19 mouse cellular contexts compared by ENCODE assay signal in the genomic region with DNA sequence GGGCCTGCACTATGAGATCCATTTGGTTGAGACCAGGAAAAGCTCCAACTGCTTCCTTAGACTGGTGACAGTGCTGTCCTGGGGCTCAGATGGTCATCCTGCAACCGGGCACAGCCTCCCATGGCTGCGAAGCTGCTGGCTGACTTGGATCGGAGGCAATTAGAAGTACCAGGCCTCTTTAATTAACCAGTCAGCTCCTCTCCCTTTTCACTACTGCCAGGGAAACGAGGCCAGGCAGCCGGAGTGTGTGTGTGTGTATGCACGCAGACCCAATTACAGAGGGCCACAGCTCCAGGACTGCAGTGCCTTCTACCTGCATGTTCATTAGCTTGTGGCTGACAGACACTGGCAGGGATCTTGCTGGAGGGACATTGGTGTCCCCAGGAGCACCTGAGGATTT. TPM values are rescaled to one million over a fixed set of nuclear protein-coding genes. Genes with fewer than 3 reads are reported as not detected.
DNase-seq lines count a peak whose midpoint lies in the region; ATAC-seq and TF ChIP-seq lines count a peak whose summit lies in the region.
"Had no signal": no experiment of that assay in that cellular context is flagged by ENCODE, and none has a peak within 500 bp of the region (broad histone marks: within the 10 kb centered on the region; RNA-seq: fewer than 3 reads in every experiment).

No protein-coding gene starts in this region.

- TF ChIP-seq CTCF in brain, embryonic 14.5 days (IDR thresholded peaks at IDR 0.05; ENCODE audit: borderline replicate concordance, extremely low read depth, insufficient read depth, insufficient read length): no peak
- TF ChIP-seq CTCF in stomach, postnatal 0 days (IDR thresholded peaks at IDR 0.05; ENCODE audit: low read depth): no peak

- H3K4me3 ChIP-seq in forebrain, embryonic 14.5 days (ENCODE audit: low read depth, low read length): no peak overlapping the region
- H3K4me3 ChIP-seq in midbrain, embryonic 14.5 days (replicated peaks; ENCODE audit: low read depth, low read length): no peak overlapping the region
- no peak overlapping the region for H3K4me3 ChIP-seq in stomach, postnatal 0 days (ENCODE audit: low read depth, low read length)
- H3K4me3 ChIP-seq: embryonic facial prominence, embryonic 12.5 days; heart, embryonic 10.5 days; limb, embryonic 15.5 days; neural tube, embryonic 12.5 days; stomach, embryonic 15.5 days had no signal

- 0 out of 2 replicates have a peak overlapping the region, but pooled peaks have one; percentile 14 for H3K27ac ChIP-seq in forebrain, embryonic 14.5 days (ENCODE audit: low read depth, low read length)
- H3K27ac ChIP-seq in midbrain, embryonic 14.5 days (replicated peaks; ENCODE audit: low read depth, low read length): no peak overlapping the region
- no peak overlapping the region for H3K27ac ChIP-seq in stomach, postnatal 0 days (replicated peaks)
- H3K27ac ChIP-seq: embryonic facial prominence, embryonic 12.5 days; heart, embryonic 10.5 days; limb, embryonic 15.5 days; neural tube, embryonic 12.5 days; stomach, embryonic 15.5 days had no signal

- H3K36me3 ChIP-seq in forebrain, embryonic 14.5 days (ENCODE audit: control insufficient read depth, insufficient read depth, low read length): no peaks in the 10 kb centered on the region
- H3K36me3 ChIP-seq in midbrain, embryonic 14.5 days (ENCODE audit: control insufficient read depth, insufficient read depth, low read length): no peaks in the 10 kb centered on the region
- H3K36me3 ChIP-seq in stomach, postnatal 0 days (ENCODE audit: control insufficient read depth, insufficient read depth, low read length): no peaks in the 10 kb centered on the region
- H3K36me3 ChIP-seq: embryonic facial prominence, embryonic 12.5 days; heart, embryonic 10.5 days; limb, embryonic 15.5 days; neural tube, embryonic 12.5 days; stomach, embryonic 15.5 days had no signal

- no peak for TF ChIP-seq EP300 in stomach, postnatal 0 days (optimal IDR thresholded peaks at IDR 0.05)

- intact Hi-C loops in gastrocnemius, postnatal 14 days (cut with DNase I; ENCODE audit: low total_unique reads): no loop called here

- H3K9ac ChIP-seq in forebrain, embryonic 14.5 days (ENCODE audit: low read length): no peak overlapping the region; the same call in 1 of the 2 replicates
- no peak overlapping the region for H3K9ac ChIP-seq in midbrain, embryonic 14.5 days (replicated peaks; ENCODE audit: low read length)
- no peak overlapping the region for H3K9ac ChIP-seq in stomach, postnatal 0 days (ENCODE audit: low read length)
- H3K9ac ChIP-seq: embryonic facial prominence, embryonic 12.5 days; limb, embryonic 15.5 days; liver, postnatal 0 days; neural tube, embryonic 12.5 days; stomach, embryonic 15.5 days had no signal

- H3K9me3 ChIP-seq in forebrain, embryonic 14.5 days (replicated peaks; ENCODE audit: control insufficient read depth, low read length): no peaks in the 10 kb centered on the region
- H3K9me3 ChIP-seq in midbrain, embryonic 14.5 days (ENCODE audit: control insufficient read depth, low read length): no peaks in the 10 kb centered on the region
- H3K9me3 ChIP-seq in stomach, postnatal 0 days (ENCODE audit: control insufficient read depth, low read length): no peaks in the 10 kb centered on the region
- H3K9me3 ChIP-seq: embryonic facial prominence, embryonic 12.5 days; heart, embryonic 10.5 days; limb, embryonic 15.5 days; stomach, embryonic 15.5 days had no signal

- WGBS in forebrain, embryonic 14.5 days: 24% methylated on average over 6 of the region's 6 CpGs
- WGBS in midbrain, embryonic 14.5 days: 47% methylated on average over 6 of the region's 6 CpGs
- WGBS in stomach, postnatal 0 days: 88% methylated on average over 6 of the region's 6 CpGs

- no peak for TF ChIP-seq POLR2A in brain, embryonic 14.5 days (IDR thresholded peaks at IDR 0.05; ENCODE audit: borderline replicate concordance, extremely low read depth, insufficient read depth, insufficient read length, poor library complexity, severe bottlenecking)

- peak; percentile 24 to 33 for DNase-seq in layer of hippocampus, adult 8-10 months (ENCODE audit: low spot score in 2 of 2)
- no peak for DNase-seq in layer of hippocampus, postnatal 25 days (ENCODE audit: extremely low spot score in 1 of 2, low spot score in 1 of 2)
- peak; percentile 85 for DNase-seq in brain, embryonic 14.5 days (ENCODE audit: low read depth)
- peak; percentile 66 for DNase-seq in forebrain, embryonic 14.5 days (ENCODE audit: low spot score)
- peak; percentile 47 for DNase-seq in midbrain, embryonic 14.5 days
- DNase-seq in gastrocnemius, postnatal 14 days: no peak
- DNase-seq in urinary bladder, postnatal 14 days (ENCODE audit: low spot score): no peak
- DNase-seq in stomach, postnatal 0 days (ENCODE audit: low spot score): no peak
- DNase-seq: heart, postnatal 14 days; liver, postnatal 0 days; lung, postnatal 36 days; spleen, adult 18-20 months; thymus, postnatal 25 days had no signal

- H3K27me3 ChIP-seq in forebrain, embryonic 14.5 days (replicated peaks; ENCODE audit: control insufficient read depth, insufficient read depth, low read length): no peaks in the 10 kb centered on the region
- H3K27me3 ChIP-seq in midbrain, embryonic 14.5 days (ENCODE audit: control insufficient read depth, insufficient read depth, low read length): no peaks in the 10 kb centered on the region
- no peaks in the 10 kb centered on the region for H3K27me3 ChIP-seq in stomach, postnatal 0 days (ENCODE audit: control insufficient read depth, insufficient read depth, low read length)
- H3K27me3 ChIP-seq: embryonic facial prominence, embryonic 12.5 days; limb, embryonic 15.5 days; neural tube, embryonic 12.5 days; stomach, embryonic 15.5 days had no signal

- no peak overlapping the region for H3K4me2 ChIP-seq in forebrain, embryonic 14.5 days (ENCODE audit: low read length)
- no peak overlapping the region for H3K4me2 ChIP-seq in midbrain, embryonic 14.5 days (ENCODE audit: low read length)
- H3K4me2 ChIP-seq in stomach, postnatal 0 days (replicated peaks; ENCODE audit: low read depth): no peak overlapping the region
- H3K4me2 ChIP-seq: embryonic facial prominence, embryonic 12.5 days; limb, embryonic 15.5 days; neural tube, embryonic 12.5 days; stomach, embryonic 15.5 days had no signal

- H3K4me1 ChIP-seq in forebrain, embryonic 14.5 days (ENCODE audit: control insufficient read depth, insufficient read depth, low read length): peaks cover 18% of the 10 kb centered on the region
- H3K4me1 ChIP-seq in midbrain, embryonic 14.5 days (ENCODE audit: control insufficient read depth, insufficient read depth, low read length): peaks cover 15% of the 10 kb centered on the region
- peaks cover 4% of the 10 kb centered on the region for H3K4me1 ChIP-seq in stomach, postnatal 0 days (replicated peaks; ENCODE audit: control insufficient read depth, insufficient read depth)
- H3K4me1 ChIP-seq: limb, embryonic 15.5 days had no signal

- ATAC-seq in forebrain, embryonic 14.5 days: peak; percentile 29; the same call in 1 of the 2 replicates
- no peak for ATAC-seq in midbrain, embryonic 14.5 days (ENCODE audit: low FRiP score, low TSS enrichment)
- ATAC-seq in stomach, postnatal 0 days (ENCODE audit: low FRiP score, low TSS enrichment): no peak
- ATAC-seq: intestine, embryonic 16.5 days; liver, postnatal 0 days had no signal

RNA-seq across cellular contexts. Expression of a gene that starts 36.9 kb away (rescaled TPM):
- 1 to 10 TPM; 4.4 to 7.6 (median 5.4) TPM for total RNA-seq in layer of hippocampus, adult 8-10 months (2022)
- total RNA-seq in layer of hippocampus, postnatal 25 days (2021): 1 to 10 TPM; 5.9 to 8.7 TPM
- polyA plus RNA-seq in brain, embryonic 14.5 days (2012; rRNA removed): 1.7 and 3.1 TPM in 2 replicates
- polyA plus RNA-seq in forebrain, embryonic 14.5 days (2014; fragmentation: Nextera tagmentation; extraction: Ambion mirVana): 1.6 and 2.8 TPM in 2 replicates
- 1.6 and 2.3 TPM in 2 replicates for polyA plus RNA-seq in midbrain, embryonic 14.5 days (2014; fragmentation: Nextera tagmentation; extraction: Ambion mirVana)
- total RNA-seq in gastrocnemius, postnatal 14 days (2021): 1 to 10 TPM; 3.9 to 5.6 TPM
- polyA plus RNA-seq in stomach, postnatal 0 days (2015; fragmentation: Nextera tagmentation; extraction: Ambion mirVana): 11.2 and 11.7 TPM in 2 replicates

Comparison
In these comparisons a context has a peak if more than half of its experiments do, and no peak if none do; other contexts are left out.
1. DNase-seq: peak in layer of hippocampus, adult 8-10 months (2 of 2), brain, embryonic 14.5 days (single experiment), forebrain, embryonic 14.5 days (single experiment) and midbrain, embryonic 14.5 days (single experiment); none in layer of hippocampus, postnatal 25 days (0 of 2), gastrocnemius, postnatal 14 days (single experiment), urinary bladder, postnatal 14 days (single experiment) and stomach, postnatal 0 days (single experiment).